Mouse (Mus musculus): ENCODE data around the gene Alox12.

Alox12 gene

DNA sequence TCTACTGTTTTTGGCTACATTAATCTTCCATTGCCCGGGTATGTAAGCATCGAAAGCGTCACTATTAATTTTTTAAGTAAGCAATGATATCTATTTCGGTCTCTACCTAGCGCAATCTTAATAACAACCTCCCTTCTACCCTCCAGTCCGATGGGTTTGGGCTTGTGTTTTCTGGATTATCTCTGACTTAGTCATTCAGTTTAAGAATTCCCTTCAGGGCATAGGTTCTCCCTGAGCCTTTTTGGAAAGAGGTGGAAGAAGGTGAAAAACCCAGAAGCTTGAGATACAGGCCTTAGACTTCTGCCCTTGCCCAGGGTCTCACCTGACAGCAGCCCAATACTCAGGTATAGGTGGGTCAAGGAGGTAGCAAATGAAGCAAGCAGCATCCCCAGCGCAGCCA, 35.3 kb downstream of the Alox12 start:
- no peak for DNase-seq

DNA sequence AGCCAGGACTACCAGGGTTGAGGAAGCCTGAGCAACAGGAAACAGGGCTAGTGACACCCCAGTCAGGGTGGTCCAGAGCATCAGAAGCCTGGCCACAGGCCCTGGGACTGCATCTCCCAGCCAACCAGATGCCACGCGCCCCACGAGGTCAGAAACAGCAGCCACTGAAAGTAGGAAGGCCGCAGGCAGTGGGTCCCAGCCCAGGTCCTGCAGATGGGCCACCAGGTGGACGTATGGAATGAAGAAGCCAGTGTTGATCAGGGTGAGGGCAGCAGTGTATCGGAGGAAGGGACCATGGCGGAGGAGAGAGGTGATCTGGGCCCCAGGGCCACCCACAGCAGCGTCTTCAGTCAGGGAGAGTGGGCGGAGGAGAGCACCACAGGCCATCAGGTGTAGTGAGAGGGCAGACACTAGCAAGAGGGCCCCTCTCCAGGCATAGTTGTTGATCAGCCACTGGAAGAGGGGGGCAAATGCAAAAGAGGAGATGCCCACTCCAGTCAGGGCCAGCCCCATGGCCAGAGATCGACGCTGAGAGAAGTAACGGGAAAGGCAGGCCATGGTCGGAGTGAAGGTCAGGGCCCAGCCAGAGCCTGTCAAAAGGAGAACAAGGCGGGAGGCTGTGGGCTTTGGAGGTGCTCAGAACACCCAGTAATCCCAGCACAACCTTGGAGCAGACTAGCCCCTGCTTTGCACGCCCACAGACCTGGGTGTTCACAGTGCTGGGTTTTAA, 36.2 kb downstream of the Alox12 start:
- DNase-seq = peak; percentile 15 to 36

DNA sequence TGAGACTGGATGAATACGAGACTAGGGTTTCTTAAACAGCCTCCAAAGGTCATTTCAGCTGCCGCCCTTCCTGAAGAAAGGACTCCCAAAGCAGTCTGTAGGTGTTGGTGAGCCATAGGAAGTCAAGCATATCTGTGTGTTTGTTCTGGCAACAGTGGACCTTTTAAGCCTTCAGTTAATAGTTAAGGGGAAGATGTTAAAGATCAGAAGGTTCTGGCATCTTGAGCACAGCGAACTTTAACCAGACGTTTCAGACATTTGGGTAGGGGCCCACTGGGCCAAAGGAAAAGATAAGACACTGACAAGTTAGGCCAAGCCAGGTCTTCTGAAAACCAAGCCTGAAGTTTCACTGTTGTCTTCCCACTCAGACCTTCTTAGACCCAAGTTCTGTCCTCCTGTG, 37.1 kb downstream of the Alox12 start:
- no peak for DNase-seq

DNA sequence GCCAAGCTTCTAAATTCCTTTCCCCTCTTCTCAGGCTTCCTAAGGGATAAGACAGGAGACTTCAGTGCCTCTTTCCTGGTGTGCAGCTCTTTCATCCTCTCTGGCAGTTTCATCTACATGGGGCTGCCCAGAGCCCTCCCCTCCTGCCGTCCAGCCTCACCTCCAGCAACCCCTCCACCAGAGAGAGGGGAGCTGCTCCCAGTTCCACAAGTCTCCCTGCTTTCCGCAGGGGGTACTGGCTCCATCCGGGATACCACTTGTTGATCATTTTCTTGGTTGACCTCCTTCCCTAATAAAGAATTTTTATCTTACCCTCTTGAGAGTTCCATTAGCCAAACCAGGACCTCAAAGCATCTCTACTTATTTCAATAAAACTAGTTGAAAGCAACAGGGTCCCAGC, 39.0 kb downstream of the Alox12 start:
- peak in 1 of 2 experiments; percentile 22 for DNase-seq

DNA sequence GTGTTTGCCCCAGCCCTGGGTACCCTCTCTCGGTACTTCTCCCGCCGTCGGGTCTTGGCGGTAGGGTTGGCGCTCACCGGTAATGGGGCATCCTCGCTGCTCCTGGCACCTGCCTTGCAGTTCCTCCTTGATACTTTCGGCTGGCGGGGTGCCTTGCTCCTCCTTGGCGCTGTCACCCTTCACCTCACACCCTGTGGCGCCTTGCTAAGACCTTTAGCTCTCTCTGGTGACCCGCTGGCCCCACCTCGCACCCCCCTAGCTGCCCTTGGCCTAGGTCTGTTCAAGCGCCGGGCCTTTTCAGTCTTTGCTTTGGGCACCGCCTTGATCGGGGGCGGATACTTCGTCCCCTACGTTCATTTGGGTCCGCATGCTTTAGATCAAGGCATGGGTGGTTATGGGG, 39.9 kb downstream of the Alox12 start:
- DNase-seq = peak; percentile 45 to 65

DNA sequence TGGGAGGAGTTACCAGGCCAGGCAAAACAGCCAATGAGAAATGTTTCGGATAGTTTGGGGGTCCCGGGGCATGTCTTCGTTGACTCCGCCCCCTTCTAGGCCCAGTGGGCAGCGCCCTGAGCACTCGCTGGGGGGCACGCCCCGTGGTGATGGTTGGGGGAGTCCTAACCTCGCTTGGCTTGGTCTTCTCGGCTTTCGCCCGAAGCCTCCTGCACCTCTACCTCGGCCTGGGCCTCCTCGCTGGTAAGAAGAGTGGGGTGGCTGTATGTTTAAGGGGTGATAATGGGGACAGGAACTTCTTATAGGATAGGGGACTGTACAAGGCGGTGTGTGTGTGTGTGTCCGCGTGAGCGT, 40.3 kb downstream of the Alox12 start:
- peak in 1 of 2 experiments; percentile 61 for DNase-seq

DNA sequence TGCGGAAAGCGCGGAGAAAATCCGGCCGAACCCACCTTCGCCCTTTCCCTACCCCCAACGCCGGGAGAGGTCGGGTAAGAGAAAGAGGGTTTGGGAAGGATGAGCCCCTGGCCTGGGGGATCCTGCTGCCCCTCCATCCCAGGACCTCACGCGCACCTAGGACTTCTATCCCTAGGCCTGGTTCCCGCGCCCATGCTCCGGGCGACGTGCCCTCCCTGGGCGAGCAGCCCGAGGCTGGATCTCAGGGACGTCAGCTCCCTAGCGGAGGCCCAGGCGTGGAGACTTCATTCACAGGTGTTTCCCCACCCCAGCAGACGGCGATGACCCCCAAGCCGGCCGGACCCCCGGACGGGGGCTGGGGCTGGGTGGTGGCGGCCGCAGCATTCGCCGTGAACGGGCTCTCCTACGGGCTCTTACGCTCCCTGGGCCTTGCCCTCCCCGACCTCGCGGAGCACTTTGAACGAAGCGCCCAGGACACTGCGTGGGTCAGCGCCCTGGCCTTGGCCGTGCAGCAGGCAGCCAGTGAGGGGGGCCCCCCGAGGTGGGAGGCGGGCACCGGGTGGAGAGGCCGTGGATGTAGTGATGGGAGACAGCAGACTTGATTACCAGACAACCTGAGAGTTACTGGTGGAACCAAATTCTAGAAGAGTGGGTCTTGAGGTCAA, 40.8 kb downstream of the Alox12 start:
- DNase-seq = peak; percentile 67 to 77

DNA sequence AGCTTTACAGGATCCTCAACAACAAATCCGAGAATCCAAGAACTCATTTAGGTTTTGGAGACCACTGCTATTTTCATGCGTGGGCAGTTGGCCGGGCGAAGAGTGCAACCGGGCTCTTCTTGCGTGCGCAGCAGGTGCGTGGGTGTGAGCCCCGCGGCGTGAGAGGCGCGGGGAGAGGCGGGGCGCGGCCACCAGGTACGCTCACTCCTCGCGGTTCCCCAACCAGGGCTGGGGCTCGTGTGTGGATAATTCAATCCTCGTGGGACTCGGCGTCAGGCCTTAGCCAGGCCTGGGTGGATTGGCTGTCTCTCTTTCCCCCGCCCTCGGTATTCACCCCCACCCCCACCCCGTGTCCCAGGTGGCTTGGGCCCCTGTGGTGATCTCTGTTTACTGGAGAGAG, 41.4 kb downstream of the Alox12 start:
- DNase-seq = peak; percentile 83 to 88

DNA sequence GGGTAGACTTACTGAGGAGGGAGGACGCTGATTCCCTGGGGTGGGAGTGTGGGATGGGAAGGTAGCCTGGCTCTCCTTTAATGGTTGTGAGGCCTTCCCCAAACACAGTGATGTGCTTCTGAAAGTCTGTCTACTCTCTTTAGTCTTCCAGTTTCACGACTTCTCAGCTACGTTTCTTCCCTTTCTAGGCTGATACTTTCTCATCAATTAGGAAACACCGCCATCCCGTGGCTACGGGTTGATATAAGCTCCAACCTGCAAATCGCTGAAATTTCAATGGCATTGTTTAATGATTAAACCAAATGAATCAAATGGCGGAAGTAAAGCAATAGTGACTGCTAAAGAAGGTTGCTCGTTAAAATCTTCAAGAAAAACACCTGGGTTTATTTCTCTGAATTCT, 42.3 kb downstream of the Alox12 start:
- peak; percentile 82 to 86 for DNase-seq

DNA sequence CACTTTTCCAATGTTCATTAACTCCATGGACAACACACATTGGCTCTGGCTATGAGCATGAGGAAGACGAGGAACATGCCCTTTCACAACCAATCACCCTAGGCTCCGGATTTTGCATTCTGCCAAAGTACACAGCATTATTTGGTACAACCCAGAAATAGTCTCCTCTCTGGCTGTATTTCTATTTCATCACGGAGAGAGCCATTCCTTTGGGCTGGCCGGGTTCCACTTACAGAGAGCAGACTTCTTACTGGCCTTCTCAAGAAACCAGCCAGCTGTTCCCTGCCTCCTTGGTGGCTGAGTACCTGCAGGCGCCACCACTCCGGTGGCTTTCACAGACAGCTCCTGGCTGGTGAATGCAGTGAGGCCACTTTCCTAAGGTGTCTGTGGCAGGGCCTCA, 42.7 kb downstream of the Alox12 start, which contains the start of gene Slc16a11:
Gene Slc16a11 (plus strand): TSS at position 330 of the 400 bp plus-strand sequence.
- DNase-seq = peak; percentile 18 to 35

DNA sequence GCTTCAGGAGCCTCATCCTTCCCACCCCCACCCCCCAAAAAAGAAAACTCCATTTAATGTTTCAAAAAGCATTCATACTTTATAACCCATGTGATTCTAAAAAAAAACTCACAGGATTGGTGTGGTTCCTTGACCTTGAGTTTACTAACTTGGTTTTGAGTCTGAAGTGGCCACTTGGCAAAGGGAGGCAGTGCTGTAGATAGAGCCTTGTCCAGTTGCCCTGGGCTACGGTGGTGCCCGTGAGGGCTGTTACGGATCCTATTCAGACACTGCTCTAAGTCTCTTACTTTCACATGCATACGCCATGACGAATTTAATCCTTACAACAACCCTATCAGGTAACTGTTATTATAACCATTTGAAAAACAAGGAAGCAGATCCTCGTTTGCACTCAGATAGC, 43.2 kb downstream of the Alox12 start:
- DNase-seq = no peak

DNA sequence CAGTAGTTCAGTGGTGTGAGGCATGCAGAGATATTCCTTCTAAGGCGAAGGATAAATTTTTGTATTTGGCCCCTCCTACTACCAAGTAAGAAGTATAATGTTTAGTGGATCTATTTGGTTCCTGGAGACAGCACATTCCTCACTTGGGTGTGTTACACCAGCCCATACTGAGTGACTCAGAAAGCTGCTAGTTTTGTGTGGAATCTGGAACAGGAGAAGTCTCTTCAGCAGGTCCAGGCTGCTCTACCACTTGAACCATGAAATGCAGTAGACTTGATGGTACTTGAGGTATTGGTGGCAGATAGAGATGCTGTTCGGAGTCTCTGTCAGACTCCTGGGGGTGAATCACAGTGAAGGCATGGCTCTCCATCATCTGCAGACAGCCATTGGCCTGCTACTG, 44.5 kb downstream of the Alox12 start:
- no peak for DNase-seq

DNA sequence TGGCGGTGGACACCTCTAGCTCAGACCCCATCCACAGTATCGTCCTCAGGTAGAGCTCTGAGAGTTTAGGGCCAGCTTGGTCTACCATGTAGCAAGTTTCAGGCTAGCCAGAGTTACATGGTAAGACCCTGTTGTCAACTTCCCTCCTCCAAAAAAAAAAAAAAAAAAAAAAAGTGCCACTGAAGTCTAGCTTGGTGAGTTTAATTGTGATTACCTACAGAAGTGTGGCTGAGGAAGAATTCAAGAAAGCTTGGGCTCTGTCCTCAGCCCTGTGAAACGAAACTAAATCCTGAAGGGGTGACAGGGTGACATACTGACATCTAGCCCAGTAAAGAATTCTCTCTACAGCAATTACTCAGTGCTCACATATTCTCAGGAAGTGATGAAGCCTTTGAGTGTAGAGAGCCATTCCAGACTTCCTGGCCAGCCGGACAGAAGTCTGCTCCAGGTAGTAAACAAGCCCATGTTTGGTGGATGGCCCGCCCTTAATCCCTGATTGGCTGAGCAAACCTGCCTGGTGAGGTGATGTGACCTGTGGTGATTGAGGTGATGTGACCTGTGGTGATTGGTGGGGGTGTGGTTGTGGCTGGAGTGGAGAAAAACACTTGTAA, 46.3 kb downstream of the Alox12 start:
- no peak for DNase-seq

DNA sequence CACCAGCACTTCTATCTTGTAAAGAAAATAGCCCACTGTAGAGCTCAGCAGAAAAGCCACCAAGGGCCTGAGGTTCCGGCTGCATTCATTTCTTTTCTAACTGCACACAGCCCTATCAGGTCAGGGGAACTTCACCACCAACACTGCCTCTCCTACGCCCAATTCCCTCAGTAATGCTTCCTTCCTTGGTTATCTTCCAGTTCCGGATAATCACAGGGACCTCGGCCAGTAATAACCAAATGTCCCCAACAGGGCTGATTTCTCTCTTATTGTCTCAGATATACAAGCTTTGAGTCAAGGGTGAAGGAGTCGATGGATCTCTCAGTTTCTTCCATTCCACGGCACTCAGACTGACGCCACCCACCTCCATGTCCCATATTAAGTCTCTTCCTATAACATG, 47.9 kb downstream of the Alox12 start:
- DNase-seq = no peak

DNA sequence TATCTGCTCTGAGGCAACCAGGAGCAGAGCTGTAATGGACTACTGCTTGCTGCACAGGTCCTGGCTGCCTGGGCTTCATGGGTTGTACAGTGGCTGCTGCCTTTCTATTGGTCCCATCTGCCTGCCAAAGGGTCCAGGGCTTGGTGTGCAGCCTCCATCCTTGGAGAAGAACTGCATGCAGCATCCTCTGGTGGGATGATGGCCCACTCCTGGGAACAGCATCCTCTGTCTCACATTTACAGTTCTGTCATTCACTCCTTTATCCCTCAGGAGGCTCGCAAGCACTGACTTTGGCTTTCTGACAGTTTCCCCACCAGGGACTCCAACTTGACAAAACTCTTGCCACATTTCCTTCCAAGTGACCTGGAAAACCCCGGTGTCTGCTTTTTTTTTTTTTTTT, 48.4 kb downstream of the Alox12 start:
- no peak for DNase-seq

DNA sequence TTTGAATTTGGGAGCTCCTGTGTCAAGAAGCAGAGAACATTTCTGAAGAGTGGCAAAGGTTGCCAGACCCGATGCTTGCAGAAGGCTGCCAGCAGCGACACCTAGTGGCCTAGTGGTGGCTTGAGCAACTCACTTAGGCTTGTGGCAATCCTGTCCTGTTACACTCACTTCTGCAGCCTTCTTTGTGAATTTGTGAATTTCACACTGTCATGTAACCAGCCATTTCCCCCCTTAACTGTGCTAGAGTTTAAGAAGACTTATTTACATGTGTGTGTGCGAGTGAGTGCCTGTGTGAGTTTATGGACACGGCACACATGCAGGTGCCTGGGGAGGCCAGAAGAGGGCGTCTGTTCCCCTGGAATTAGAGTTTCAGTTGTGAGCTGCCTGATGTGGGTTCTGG, 53.5 kb downstream of the Alox12 start:
- DNase-seq = peak; percentile 84 to 88

DNA sequence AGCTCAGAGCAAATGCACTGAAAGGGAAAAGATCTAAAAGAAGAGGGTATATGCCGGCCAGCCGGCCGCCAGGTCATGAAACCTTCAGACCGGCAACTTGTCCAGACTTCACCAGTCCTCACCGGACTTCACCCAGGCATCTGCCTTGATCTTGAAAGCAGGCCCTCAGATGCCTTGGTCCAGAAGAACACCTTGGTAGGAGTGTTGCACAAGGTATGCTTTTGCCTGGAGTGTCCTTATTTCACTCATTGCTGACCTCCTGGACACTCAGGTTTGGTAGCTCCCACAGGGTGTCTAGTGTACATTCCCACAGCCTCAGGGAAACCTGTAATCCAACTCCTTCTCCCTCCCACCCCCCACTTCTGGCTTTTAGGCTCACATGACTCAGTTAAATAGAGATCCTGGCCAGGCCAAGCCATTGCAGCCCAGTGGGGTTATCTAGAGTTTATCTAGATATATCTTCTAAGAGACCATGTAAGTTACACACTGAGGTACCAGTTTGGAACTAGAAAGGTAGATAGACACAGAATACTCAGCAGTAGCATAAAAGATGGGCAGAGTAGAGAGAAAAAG, 55.0 kb downstream of the Alox12 start:
- DNase-seq = no peak

DNA sequence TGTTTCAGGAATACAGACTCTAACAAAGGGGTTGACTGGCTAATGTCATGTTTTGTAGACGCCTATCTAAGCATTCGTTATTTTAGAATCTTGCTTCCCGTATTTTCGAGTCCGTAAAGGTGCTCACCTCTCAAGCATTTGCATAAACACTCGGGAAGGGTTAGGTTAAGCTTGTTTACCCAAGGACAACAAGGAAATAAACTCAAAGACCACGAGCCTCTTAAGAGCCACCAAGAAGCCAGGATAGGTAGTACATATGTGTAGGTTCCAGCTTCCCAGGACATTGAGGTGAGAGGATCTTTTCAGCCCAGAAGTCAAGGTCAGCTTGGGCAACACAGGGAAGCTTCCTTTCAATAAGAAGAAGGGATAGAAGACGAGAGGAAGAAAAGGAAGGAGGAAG, 56.0 kb downstream of the Alox12 start:
- DNase-seq = no peak

DNA sequence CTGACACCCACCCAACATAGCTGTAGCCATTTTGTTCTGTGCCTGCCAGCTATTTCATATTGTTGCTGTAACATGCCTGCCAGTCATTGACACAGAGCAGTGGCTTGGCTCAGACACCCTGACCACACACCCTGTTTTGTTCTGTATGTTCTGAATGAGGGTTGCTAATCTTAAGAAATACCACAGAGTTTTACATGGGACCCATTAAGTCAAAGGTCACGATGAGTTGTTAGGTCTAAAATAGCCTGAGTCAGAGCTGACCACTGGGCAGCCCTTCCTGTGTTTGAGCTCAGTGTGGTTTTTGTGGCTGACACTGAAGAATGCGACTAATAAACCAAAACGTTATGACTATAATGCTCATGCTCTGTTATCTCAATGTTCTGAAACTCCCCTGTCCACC, 56.8 kb downstream of the Alox12 start:
- DNase-seq = no peak

DNA sequence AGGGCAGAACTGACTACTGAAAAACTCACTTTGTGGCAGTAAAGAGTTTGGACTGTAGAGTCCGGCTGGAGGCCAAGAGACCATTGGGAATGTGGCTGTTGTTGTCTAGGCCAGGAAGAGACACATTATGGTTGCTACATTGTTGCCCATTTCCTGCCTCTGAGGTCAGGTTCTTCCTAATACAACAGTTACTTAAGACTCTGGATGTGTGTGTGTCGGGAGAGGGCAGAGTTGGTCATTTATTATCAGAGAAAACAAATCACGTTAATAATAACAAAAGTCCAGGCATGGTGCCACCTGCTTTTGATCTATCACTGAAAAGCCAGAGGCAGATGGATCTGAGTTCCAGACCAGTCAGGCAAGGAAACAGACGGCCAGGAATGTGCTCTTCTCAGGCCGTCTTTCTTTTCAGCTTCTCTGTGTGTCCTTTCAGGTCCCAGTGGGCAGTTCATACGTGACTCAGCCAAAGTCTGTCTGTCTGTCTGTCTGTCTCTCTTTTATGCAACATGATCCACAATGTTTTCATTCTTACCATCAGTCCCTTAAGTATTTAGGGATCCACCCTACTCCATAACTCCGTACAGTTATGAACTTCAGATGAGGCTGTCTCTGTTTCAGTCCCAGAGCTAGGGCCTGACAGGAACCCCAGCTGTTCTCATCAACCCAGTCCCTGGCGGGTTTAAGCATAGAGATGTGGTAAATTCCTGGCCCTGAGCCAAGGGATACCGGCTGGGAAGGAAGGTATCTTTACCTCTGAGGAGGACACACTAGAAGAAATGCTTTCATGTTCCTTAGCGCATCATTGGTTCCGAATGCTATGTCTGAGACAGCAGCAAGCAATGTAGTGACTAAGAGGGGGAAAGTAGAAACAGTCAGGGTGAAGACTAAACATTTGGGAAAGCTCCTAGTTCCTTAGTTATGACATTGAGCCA, 61.5 kb downstream of the Alox12 start:
- no peak for DNase-seq

DNA sequence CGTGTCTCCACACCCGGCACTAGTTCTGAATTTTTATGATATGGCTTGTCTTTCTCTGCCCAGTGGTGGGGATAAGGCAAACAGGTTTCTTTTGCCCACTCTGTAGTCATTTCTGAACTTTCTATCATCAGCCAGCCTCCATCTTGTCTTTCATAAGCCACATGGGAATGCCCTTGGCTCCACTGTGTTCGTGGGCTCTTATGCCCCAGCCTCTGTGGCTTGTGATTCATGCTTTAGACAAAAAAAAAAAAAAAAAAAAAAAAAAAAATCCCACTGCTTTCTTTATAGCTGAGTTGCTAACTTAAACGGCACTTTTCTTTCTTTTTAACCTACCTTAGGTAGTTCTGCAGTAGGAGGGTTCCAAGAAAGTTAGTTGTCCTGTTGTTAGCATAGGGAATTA, 63.0 kb downstream of the Alox12 start:
- DNase-seq = no peak

All from cerebellum, adult 18-20 months (tissue).